Mouse (Mus musculus): ENCODE measurements around the gene Brf1.

Gene Brf1

GRCm38 (mm10) chr12:113000294-113001132 is at the start of gene Brf1:
TSS of gene Brf1 (minus strand) at chr12:113000704.
- peak; percentile 97 for DNase-seq

GRCm38 (mm10) chr12:113049836-113050235 is 49.3 kb upstream of the Brf1 start:
- DNase-seq = no peak

GRCm38 (mm10) chr12:113048103-113048502 is 47.6 kb upstream of the Brf1 start:
- no peak for DNase-seq

- DNase-seq = no peak
Measured at GRCm38 (mm10) chr12:113046861-113047260, 46.4 kb upstream of the Brf1 start.

GRCm38 (mm10) chr12:113044916-113045677 is 44.6 kb upstream of the Brf1 start:
- DNase-seq = peak; percentile 82

GRCm38 (mm10) chr12:113042543-113042942 is 42.0 kb upstream of the Brf1 start:
- no peak for DNase-seq

GRCm38 (mm10) chr12:113041481-113042439 is 41.3 kb upstream of the Brf1 start:
- DNase-seq = peak; percentile 70

- DNase-seq = no peak
Measured at GRCm38 (mm10) chr12:113038414-113038813, 37.9 kb upstream of the Brf1 start.

- DNase-seq = no peak
Measured at GRCm38 (mm10) chr12:113036996-113037395, 36.5 kb upstream of the Brf1 start.

GRCm38 (mm10) chr12:113035093-113035492 is 34.6 kb upstream of the Brf1 start:
- no peak for DNase-seq

GRCm38 (mm10) chr12:113032296-113033250 is 32.1 kb upstream of the Brf1 start:
- DNase-seq = peak; percentile 49

- no peak for DNase-seq
Measured at GRCm38 (mm10) chr12:113031441-113031840, 30.9 kb upstream of the Brf1 start.

- DNase-seq = no peak
Measured at GRCm38 (mm10) chr12:113030993-113031392, 30.5 kb upstream of the Brf1 start.

- DNase-seq = no peak
Measured at GRCm38 (mm10) chr12:113030046-113030445, 29.5 kb upstream of the Brf1 start.

GRCm38 (mm10) chr12:113028898-113029297 is 28.4 kb upstream of the Brf1 start:
- no peak for DNase-seq

GRCm38 (mm10) chr12:113028067-113028466 is 27.6 kb upstream of the Brf1 start:
- DNase-seq = no peak

GRCm38 (mm10) chr12:113027495-113027894 is 27.0 kb upstream of the Brf1 start:
- DNase-seq = no peak

- DNase-seq = no peak
Measured at GRCm38 (mm10) chr12:113026557-113026956, 26.1 kb upstream of the Brf1 start.

- no peak for DNase-seq
Measured at GRCm38 (mm10) chr12:113023082-113023481, 22.6 kb upstream of the Brf1 start.

GRCm38 (mm10) chr12:113021488-113021887 is 21.0 kb upstream of the Brf1 start:
- no peak for DNase-seq

GRCm38 (mm10) chr12:113018763-113019162 is 18.3 kb upstream of the Brf1 start:
- no peak for DNase-seq

Data from cerebellum, adult 9-11 months (tissue).